Mouse (Mus musculus) embryonic facial prominence, embryonic 12.5 days (tissue): ENCODE measurements around the gene Ppm1l. TPM values are rescaled to one million over a fixed set of nuclear protein-coding genes. Genes with fewer than 3 reads are reported as not detected.

Source experiments
- ATAC-seq: fragments of 200-750 bp; cut with Nextera tagmentation; 2 replicates; pipeline ENCODE4 v1.8.0; 2017; ENCODE audit not compliant: insufficient number of reproducible peaks, insufficient read depth, low FRiP score, low TSS enrichment
- H3K27ac ChIP-seq: fragments of 300-500 bp; sonication (generic); 2 replicates; pipeline ENCODE4 v1.5.1; 2016; ENCODE audit warnings: mild to moderate bottlenecking
- H3K27me3 ChIP-seq: fragments of 300-500 bp; sonication (generic); 2 replicates; pipeline ENCODE4 v1.6.1; 2016; ENCODE audit warnings: mild to moderate bottlenecking, moderate library complexity
- H3K36me3 ChIP-seq: fragments of 300-500 bp; sonication (generic); 2 replicates; pipeline ENCODE4 v1.6.1; 2016; ENCODE audit warnings: mild to moderate bottlenecking
- H3K4me1 ChIP-seq: fragments of 300-500 bp; sonication (generic); 2 replicates; pipeline ENCODE4 v1.6.1; 2016
- H3K4me2 ChIP-seq: fragments of 300-500 bp; sonication (generic); replicated peaks from 2 replicates; pipeline ENCODE4 v1.6.1; 2016; ENCODE audit warnings: mild to moderate bottlenecking, moderate library complexity
- H3K4me3 ChIP-seq: fragments of 300-500 bp; sonication (generic); 2 replicates; pipeline ENCODE4 v1.5.1; 2016; ENCODE audit warnings: mild to moderate bottlenecking
- H3K9ac ChIP-seq: fragments of 300-500 bp; sonication (generic); 2 replicates; pipeline ENCODE4 v1.6.1; 2016; ENCODE audit warnings: mild to moderate bottlenecking, moderate library complexity
- H3K9me3 ChIP-seq: fragments of 300-500 bp; sonication (generic); 2 replicates; pipeline ENCODE4 v1.6.1; 2016; ENCODE audit warnings: mild to moderate bottlenecking, moderate library complexity
- WGBS: fragments of 180-500 bp; shearing (Covaris S2); methylation state at CpG from one replicate; pipeline ENCODE4 v1.1.7; 2016; 5-methylcytosine and 5-hydroxymethylcytosine counted together
- polyA plus RNA-seq: library from polyadenylated mRNA; unstranded; fragments of >200 nt; fragmentation: Nextera tagmentation; extraction: Ambion mirVana; gene quantifications from 2 replicates; pipeline ENCODE4 v1.2.1, GENCODE M21; 2016

The Ppm1l gene
- polyA plus RNA-seq, 1 experiment from 2014 or later, result 11.9 TPM

DNA sequence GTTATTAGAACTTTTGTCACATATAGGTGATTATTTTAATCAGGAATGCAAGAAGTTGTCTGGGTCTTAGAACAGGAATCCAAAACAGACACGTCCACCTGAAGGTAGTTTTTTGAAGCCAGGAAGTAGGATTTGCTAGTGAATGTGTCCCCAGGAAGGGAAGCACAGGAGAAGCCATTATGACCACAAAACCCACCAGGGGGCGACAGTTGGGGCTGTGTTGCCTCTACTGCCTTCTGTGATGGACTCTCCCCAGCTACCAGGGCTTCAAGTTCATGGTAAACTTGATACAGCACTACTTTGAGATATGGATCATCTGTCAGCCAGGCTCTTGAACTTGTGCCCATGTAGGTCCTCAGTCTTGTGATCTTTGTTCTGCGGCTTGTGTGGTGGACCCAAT lies 137.7 kb downstream of the Ppm1l start:
- H3K27me3 ChIP-seq, result no peaks in the 10 kb centered on the region
- no peaks in the 10 kb centered on the region for H3K36me3 ChIP-seq
- no peak overlapping the region for H3K9ac ChIP-seq
- no peak overlapping the region for H3K4me3 ChIP-seq
- H3K9me3 ChIP-seq, result no peaks in the 10 kb centered on the region
- H3K27ac ChIP-seq, result no peak overlapping the region
- H3K4me1 ChIP-seq, result no peaks in the 10 kb centered on the region
- H3K4me2 ChIP-seq, result no peak overlapping the region
- WGBS, result 81% methylated on average over 3 of the region's 3 CpGs
- no peak for ATAC-seq

DNA sequence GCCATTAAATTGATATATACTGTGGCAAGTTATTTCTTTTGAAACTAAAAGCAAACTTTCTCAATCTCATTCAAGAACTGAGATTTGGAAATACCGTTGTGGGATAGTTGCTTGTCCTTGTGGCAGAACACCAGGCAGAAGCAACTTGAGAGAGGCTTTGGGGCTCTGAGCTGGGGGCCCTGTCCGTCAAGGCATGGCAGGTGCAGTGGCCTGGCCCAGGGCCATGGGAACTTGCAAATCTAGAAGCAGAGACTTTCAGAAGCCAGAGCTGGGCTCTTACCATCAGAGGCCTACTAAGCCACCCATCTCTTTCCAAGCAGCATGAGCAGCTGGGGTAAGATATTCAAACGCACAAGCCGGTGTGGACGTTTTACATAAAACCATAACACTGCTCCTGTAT lies 139.4 kb downstream of the Ppm1l start:
- Histone ChIP-seq H3K27ac (no peak overlapping the region), H3K27me3 (no peaks in the 10 kb centered on the region), H3K9me3 (no peaks in the 10 kb centered on the region), H3K4me2 (no peak overlapping the region), H3K9ac (no peak overlapping the region), H3K4me1 (no peaks in the 10 kb centered on the region), H3K4me3 (no peak overlapping the region), H3K36me3 (no peaks in the 10 kb centered on the region)
- no peak for ATAC-seq
- 88% methylated on average over 5 of the region's 5 CpGs for WGBS

DNA sequence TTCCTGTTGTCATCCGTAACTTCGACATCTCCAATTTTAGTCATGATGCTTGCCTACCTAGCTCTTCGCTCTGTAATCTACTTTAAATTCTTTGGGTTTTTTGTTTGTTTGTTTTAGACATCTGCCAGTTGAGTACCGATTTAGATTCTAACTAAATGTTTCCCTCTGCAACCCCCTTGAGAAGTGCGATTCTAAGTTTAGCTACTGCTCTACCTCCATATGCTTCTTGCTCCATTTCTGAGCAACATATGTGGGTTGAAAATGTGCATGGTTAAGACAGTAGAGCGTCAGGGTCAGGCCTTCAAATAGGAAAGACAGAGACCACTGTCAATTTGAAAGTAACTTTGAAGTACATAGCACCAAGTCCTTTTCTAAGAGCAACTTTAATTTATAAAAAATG lies 142.1 kb downstream of the Ppm1l start:
- ATAC-seq, result no peak
- Histone ChIP-seq H3K4me3 (no peak overlapping the region), H3K9ac (no peak overlapping the region), H3K4me1 (no peaks in the 10 kb centered on the region), H3K27me3 (no peaks in the 10 kb centered on the region), H3K9me3 (no peaks in the 10 kb centered on the region), H3K4me2 (no peak overlapping the region), H3K36me3 (no peaks in the 10 kb centered on the region), H3K27ac (no peak overlapping the region)
- 82% methylated on average over 6 of the region's 6 CpGs for WGBS

DNA sequence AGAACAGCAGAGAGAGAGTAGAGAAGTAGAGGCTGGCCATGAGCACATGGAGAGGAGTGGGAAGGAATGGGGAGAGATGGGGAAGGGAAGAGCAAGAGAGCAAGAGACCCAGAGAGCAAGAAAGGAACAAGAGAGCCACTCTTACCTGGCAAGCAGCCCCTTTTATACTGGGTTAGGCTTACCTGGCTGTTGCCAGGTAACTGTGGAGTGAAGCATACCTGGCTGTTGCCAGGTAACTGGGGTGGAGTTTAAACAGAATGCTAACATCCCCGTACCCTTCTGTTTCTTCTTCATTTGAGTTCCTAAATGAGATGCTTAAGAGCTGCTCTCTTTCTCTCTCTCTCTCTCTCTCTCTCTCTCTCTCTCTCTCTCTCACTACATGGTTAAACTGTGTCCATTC lies 145.3 kb downstream of the Ppm1l start:
- 33% methylated on average over 1 of the region's 1 CpGs for WGBS
- no peak overlapping the region for H3K9ac ChIP-seq
- H3K27ac ChIP-seq, result no peak overlapping the region
- H3K4me1 ChIP-seq, result no peaks in the 10 kb centered on the region
- no peaks in the 10 kb centered on the region for H3K36me3 ChIP-seq
- H3K4me2 ChIP-seq, result no peak overlapping the region
- no peak overlapping the region for H3K4me3 ChIP-seq
- H3K9me3 ChIP-seq, result no peaks in the 10 kb centered on the region
- H3K27me3 ChIP-seq, result no peaks in the 10 kb centered on the region
- ATAC-seq, result no peak

DNA sequence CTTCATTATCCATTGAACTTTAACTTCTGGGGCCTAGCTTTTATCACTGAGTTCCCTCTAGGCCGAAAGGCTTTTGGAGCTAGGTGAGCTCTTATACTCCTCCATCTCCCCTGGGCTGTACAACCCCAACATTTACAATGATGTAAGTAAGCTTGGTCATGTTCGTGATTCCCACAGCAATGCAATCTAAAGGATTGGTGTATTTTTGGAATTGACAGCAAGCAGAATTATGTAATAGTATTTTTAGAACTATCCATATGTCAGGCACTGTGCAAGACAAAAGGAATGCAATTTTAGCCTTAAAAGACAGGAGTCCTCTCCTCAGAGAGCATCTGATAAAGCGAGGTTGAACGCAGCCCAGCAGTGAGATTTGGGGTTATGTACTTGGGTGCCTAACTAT lies 149.1 kb downstream of the Ppm1l start:
- Histone ChIP-seq H3K27ac (no peak overlapping the region), H3K27me3 (no peaks in the 10 kb centered on the region), H3K4me3 (no peak overlapping the region), H3K9me3 (no peaks in the 10 kb centered on the region), H3K9ac (no peak overlapping the region), H3K4me2 (no peak overlapping the region), H3K36me3 (no peaks in the 10 kb centered on the region), H3K4me1 (peaks cover 35% of the 10 kb centered on the region)
- 90% methylated on average over 4 of the region's 4 CpGs for WGBS
- no peak for ATAC-seq

DNA sequence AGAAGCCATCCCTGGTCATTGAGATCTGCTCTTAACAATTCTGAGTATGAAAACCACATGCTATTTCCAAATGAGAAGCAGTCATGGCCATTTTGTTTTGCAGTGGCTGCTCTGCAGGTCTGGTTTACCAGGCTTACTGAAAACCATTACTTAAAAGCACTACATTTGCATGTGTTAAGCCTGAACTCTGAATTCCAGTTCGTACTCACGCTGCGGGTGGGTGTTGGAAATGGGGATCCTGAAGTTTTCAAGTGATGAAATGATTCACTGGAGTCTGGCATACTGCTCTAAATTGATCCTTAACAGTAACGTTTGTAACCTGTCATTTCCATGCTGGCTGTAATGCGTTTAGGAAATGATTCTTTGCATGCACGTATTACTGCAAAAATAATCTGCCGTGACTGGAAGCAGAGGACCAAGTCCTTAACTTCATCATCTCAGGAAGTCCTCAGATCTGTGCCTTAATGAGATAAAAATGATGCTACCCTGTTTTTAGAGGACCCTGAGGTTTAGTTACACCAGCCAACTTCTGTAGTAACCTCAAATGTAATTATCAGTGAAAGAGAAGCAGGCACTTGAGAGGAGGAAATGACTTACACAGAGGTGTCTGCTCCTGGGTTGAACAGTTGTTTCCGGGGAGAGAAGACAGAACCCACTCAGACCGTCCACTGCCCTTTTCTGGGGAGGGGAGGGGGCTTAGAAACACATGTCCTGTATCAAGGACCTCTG lies 151.8 kb downstream of the Ppm1l start:
- Histone ChIP-seq H3K9ac (no peak overlapping the region), H3K27ac (no peak overlapping the region; the same call in 1 of the 2 replicates), H3K36me3 (no peaks in the 10 kb centered on the region), H3K9me3 (no peaks in the 10 kb centered on the region), H3K4me1 (peaks cover 35% of the 10 kb centered on the region), H3K27me3 (no peaks in the 10 kb centered on the region), H3K4me3 (no peak overlapping the region), H3K4me2 (peak overlapping the region; percentile 16; the same call in 1 of the 2 replicates)
- WGBS, result 24% methylated on average over 9 of the region's 9 CpGs
- ATAC-seq, result no peak

DNA sequence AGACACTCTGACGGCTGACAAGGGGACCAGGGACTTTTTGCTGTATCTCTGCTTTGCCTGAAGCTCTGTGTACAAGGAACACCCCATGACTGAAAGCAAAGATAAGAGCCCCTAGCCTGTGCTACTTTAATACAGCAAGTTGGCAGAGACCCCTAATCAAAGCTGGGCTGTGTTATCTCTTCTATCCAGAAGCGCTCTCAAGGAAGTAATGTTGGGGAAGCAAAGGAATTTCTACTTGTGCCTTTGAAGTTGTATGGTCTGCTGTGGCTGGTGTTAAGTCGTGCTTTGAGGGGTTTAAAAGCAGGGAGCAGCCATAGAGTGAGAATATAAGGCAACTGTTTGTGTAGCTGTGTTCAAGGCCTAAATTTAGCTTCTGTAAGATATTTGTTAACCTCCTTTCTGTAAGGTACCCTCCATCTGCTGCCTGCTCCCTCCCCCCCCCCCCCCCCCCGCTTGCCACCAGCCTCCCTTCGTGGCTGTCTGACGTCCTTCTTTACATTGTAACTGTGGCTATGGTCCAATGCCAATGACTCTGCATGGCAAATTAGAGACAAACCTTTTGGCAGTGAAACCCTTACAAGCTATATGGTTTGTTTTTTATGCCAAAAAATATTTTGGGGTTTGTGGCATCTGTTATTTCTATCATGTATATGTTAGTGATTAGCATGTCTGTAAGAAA lies 152.9 kb downstream of the Ppm1l start:
- no peaks in the 10 kb centered on the region for H3K27me3 ChIP-seq
- peaks cover 5% of the 10 kb centered on the region; the same call in 1 of the 2 replicates for H3K9me3 ChIP-seq
- no peaks in the 10 kb centered on the region for H3K36me3 ChIP-seq
- 20% methylated on average over 5 of the region's 6 CpGs for WGBS
- no peak overlapping the region for H3K27ac ChIP-seq
- no peak overlapping the region for H3K9ac ChIP-seq
- peaks cover 35% of the 10 kb centered on the region for H3K4me1 ChIP-seq
- no peak overlapping the region for H3K4me3 ChIP-seq
- no peak overlapping the region for H3K4me2 ChIP-seq
- no peak for ATAC-seq

DNA sequence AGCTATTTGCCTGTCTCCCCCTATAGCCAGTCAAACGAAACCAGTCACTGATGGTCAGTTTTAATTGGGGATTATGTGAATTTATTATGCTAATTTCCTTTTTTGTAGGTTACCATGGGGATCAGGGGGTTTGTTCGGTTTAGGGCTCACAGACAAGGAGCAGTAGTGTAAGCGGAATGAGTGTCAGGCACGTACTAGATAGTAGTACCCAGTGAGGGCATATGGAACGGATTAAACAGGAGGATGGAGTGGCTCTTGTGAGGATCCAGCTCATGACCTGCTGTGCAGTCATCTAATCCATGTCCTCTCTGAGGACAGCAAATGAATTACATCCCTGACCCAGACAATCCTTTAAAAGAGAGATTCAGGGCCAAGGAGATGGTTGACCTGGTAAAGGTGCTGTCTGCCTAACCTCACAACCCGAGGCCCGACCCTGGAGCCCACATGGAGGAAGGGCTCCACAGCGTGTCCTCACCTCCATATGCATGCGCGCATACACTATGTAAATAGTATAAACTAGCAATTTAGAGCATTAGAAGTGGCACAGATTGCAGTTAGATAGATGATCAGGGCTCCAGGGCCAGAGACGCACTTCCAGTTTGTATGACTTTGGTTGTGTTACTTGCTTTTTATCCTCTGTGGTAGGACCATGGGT lies 153.6 kb downstream of the Ppm1l start:
- WGBS, result 45% methylated on average over 11 of the region's 11 CpGs
- Histone ChIP-seq H3K4me1 (peaks cover 35% of the 10 kb centered on the region), H3K4me3 (no peak overlapping the region), H3K4me2 (no peak overlapping the region), H3K27me3 (no peaks in the 10 kb centered on the region), H3K27ac (no peak overlapping the region), H3K9ac (no peak overlapping the region), H3K9me3 (peaks cover 5% of the 10 kb centered on the region; the same call in 1 of the 2 replicates), H3K36me3 (no peaks in the 10 kb centered on the region)
- no peak for ATAC-seq

DNA sequence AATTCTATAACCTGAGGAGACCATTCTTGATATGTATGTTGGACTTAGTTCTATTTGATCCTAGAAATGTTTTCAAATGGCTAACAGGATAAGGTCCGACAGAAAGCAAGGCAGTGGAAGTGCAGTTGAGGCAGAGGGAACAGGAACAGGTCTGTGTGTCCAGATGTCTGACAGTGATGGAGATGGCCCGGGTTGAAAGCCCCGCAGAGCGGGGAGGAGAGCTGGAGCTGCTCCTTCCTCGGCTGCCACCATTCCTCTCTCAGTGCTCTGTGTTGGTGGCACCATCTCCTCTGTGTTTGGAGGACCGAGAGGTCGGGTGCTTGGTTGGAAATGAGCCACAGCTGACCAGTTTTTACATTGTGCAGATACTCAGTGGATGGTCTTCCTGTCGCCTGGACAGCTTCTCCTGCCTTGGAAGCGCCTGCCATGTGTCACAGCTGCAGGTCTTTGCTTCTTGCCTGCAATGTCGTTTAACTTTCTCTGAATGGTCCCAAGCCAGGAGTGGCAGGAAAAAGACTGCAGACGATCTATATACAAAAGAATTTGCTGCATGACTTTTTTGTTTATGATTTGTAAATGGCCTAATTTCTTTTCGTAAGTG lies 159.3 kb downstream of the Ppm1l start:
- no peak for ATAC-seq
- H3K36me3 ChIP-seq, result no peaks in the 10 kb centered on the region
- no peak overlapping the region for H3K4me2 ChIP-seq
- H3K4me3 ChIP-seq, result no peak overlapping the region
- 54% methylated on average over 12 of the region's 12 CpGs for WGBS
- H3K27ac ChIP-seq, result no peak overlapping the region
- H3K9me3 ChIP-seq, result peaks cover 5% of the 10 kb centered on the region; the same call in 1 of the 2 replicates
- peaks cover 3% of the 10 kb centered on the region; the same call in 1 of the 2 replicates for H3K4me1 ChIP-seq
- H3K9ac ChIP-seq, result no peak overlapping the region
- no peaks in the 10 kb centered on the region for H3K27me3 ChIP-seq

DNA sequence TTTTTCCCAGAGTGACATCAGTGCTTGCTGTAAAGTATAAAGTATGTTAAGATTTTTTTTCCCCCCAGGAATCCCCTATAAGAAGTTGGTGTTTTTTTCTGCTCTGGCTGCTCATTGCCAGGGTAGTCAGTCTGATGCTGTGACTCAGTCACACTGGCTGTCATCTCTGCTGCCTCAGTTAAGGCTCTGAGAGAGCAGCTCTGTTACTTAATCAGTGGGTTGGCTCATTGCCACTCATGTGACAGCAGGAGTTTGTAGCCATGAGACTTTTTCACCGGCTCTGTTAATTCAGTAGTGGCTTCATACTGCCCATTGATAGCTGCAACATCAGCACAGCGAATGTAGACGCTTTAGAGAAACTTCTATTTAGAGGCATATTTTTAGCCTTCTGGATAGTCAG lies 163.3 kb downstream of the Ppm1l start:
- Histone ChIP-seq H3K9me3 (no peaks in the 10 kb centered on the region), H3K27ac (no peak overlapping the region), H3K27me3 (no peaks in the 10 kb centered on the region), H3K4me1 (peaks cover 3% of the 10 kb centered on the region; the same call in 1 of the 2 replicates), H3K36me3 (no peaks in the 10 kb centered on the region), H3K4me2 (no peak overlapping the region), H3K4me3 (no peak overlapping the region), H3K9ac (no peak overlapping the region)
- WGBS, result 81% methylated on average over 3 of the region's 3 CpGs
- ATAC-seq, result no peak

DNA sequence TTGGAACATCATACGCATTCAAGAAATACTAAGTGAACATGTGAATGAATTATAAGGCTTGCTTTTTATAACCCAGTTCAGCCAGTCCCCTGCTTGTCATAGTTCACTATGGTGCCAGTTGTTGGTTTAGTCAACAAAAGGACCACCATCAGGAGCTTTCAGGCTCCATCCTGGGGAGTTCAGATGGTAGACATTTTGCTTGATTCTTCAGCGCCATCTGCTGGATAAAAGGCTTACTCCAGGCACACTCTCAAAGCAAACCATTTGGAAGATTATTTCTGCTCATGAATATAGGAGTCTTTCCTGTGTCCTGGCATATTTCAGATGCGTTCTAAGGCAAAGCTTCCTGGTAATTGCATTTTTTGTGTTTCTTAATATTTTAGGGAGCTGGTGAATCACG lies 165.2 kb downstream of the Ppm1l start:
- no peaks in the 10 kb centered on the region for H3K27me3 ChIP-seq
- 32% methylated on average over 4 of the region's 4 CpGs for WGBS
- no peak overlapping the region for H3K9ac ChIP-seq
- no peak overlapping the region for H3K4me2 ChIP-seq
- H3K36me3 ChIP-seq, result no peaks in the 10 kb centered on the region
- H3K4me3 ChIP-seq, result no peak overlapping the region
- H3K4me1 ChIP-seq, result no peaks in the 10 kb centered on the region; the same call in 1 of the 2 replicates
- no peaks in the 10 kb centered on the region for H3K9me3 ChIP-seq
- no peak for ATAC-seq
- H3K27ac ChIP-seq, result no peak overlapping the region
